Mouse (Mus musculus) bone marrow macrophage, adult 2 months (primary cell): Measurements from ENCODE around the gene Slx4ip.

Experiments
- CTCF ChIP-seq: IDR thresholded peaks from 2 replicates; pipeline ENCODE4 v1.5.1; 2012; ENCODE audit warnings: low read depth, mild to moderate bottlenecking, low read length, moderate library complexity
- POLR2A ChIP-seq: IDR thresholded peaks from 2 replicates; pipeline ENCODE4 v1.6.1; 2012; ENCODE audit warnings: mild to moderate bottlenecking, low read depth, low read length, borderline replicate concordance

DNA sequence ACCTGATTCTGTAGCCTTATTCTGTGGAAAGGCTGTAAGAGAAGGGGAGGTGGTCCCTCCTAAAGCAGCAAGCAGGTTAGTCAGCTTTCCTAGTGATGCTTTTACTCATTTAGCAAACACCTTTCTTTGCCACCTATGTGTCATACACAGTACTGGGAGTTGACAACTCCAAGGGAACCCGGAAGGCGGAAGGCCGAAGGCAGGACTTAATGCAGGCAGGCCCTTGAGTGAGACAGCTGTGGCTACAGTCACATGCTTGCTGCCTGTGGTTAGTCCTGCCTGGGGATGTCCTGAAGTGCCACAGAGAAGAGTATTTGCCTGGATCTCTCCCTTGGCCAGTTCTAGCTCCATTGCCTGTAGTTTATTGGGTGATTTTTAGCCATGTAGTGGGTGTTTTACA lies 102.1 kb downstream of the Slx4ip start:
- no peak for TF ChIP-seq POLR2A
- TF ChIP-seq CTCF = no peak
